Mouse (Mus musculus): ENCODE measurements around the gene Slbp. TPM values are rescaled to one million over a fixed set of nuclear protein-coding genes. Genes with fewer than 3 reads are reported as not detected.

Slbp gene
- total RNA-seq, 1 experiment from 2014 or later: 286 TPM

Other genes starting within 250 kb of the Slbp start
- gene Nkx1-1, start 218.6 kb downstream of the Slbp start, total RNA-seq (2017): not detected in 2 replicates
- 18.6 and 20.8 TPM in 2 replicates for gene Fam53a, start 22.9 kb downstream of the Slbp start, total RNA-seq (2017)
- gene Gm9903, start 22.6 kb downstream of the Slbp start, total RNA-seq (2017): not detected in 2 replicates
- gene Tacc3, start 5.6 kb upstream of the Slbp start, total RNA-seq (2017): 161 and 162 TPM in 2 replicates
- gene Tmem129, start 5.8 kb upstream of the Slbp start, total RNA-seq (2017): 22.2 and 24.8 TPM in 2 replicates
- gene Fgfr3, start 69.1 kb upstream of the Slbp start, total RNA-seq (2017): 0.09 TPM in 1 of 2 replicates, not detected in the other
- gene Letm1, start 130.2 kb upstream of the Slbp start, total RNA-seq (2017): 22.3 and 23.9 TPM in 2 replicates
- gene Nsd2, start 168.2 kb upstream of the Slbp start, total RNA-seq (2017): 94.2 and 113 TPM in 2 replicates

Data from common myeloid progenitor, adult 5-6 weeks (primary cell).